Mouse (Mus musculus) adrenal gland, adult 8-10 months (tissue): ENCODE measurements around the gene Slc25a39. TPM values are rescaled to one million over a fixed set of nuclear protein-coding genes. Genes with fewer than 3 reads are reported as not detected.
"Not testable (repeated sequence)": the region's sequence is repeated elsewhere in the genome, so short reads cannot be mapped to it uniquely, and the experiment has no call there.

Experiments
- DNase-seq: peaks from one replicate; pipeline ENCODE4 v3.0.0; 2022
- total RNA-seq, 4 experiments: library from RNA; stranded (reverse); gene quantifications; 2 replicates each; pipeline ENCODE4 v1.2.4; 2022

Gene Slc25a39
- total RNA-seq, 4 experiments from 2014 or later = 343 to 469 (median 379) TPM

DNA sequence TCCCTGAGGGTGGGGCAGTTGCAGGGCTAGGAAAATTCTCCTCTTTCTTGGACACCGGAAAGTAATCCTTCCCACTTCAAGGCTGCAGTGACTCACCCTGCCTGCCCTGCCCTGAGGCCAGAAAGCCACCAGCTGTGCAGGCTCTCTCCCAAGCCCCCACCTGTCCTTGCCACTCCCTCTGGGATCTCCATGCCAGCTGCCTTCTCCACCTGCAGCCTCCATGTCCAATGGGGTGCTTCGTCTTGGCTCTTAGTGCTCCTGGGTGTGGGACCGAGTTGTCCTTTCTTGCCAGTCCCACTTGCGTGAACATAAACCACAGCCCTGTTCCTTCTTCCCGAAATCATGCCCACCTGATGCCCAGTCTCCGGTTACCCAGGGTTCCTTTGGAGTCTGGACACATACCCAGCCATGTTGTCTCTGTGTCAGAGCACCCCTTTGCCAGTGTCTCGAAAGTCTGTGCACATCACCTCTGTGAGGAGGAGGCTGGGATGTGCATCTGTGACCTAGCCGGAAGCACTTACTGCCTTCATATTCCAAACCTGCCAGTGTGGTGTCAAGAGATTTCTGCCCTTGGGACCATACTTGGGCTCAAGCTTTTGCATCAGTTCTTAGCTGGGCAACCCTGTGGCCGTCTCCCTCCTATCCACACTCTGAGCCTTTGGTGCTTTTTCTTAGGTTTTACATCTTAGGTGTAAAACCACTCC, 13.2 kb downstream of the Slc25a39 start:
- no peak for DNase-seq

DNA sequence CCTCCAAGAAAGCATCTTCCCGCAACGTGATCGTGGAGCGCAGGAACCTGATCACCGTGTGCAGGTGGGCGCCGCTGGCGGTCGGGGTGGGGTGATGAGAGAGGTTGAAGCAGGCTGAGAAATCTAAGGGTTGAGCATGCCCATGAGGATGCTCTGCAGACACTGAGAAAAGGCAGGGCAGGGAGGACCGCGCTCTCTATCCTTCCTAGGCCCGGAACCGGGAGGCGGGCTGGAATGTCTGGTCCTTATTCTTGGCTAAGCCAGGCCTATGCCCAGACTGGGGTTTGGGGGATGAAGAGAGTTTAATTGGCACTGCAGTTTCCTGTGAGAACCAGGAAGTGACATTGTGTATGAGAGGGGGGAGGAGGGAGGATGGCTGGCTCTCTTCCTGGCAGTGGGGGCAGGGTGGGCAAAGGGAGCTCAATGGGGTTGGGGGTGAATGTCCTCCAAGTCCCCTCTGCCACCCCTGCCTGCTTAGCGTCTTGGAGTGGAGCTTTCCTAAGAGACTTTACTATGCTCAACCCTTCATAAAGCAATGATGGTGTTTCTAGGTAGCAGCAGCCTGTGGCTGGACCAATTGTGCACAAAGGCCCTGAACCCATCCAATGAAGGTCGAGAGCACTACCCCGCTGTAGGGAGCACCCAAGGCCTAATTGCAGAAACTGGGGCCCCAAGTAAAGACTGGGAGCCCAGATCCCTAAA, 13.9 kb downstream of the Slc25a39 start:
- no peak for DNase-seq

DNA sequence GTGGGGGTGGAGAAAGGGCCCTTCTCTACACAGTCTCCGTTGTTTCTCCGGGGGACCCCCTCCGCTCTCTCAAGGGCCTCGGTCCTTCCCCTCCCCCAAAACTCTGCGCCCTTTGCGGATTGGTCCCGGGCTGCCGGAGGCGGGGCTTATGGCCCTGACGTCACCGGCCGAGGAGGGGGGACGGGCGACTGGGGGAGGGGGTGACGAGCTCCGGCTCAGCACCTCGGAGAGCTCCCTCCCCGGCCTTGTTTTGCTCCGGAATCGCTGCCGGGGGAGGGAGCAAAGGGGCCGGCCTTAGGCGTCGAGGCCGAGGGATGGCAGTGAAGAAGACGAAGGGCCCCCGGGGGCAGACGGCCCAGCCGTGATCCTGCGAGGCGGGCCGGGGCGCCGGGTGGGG, 14.5 kb downstream of the Slc25a39 start, which contains the start of gene Rundc3a:
Rundc3a (plus strand) TSS at position 166 of the 397 bp plus-strand sequence.
- DNase-seq = peak; percentile 85

DNA sequence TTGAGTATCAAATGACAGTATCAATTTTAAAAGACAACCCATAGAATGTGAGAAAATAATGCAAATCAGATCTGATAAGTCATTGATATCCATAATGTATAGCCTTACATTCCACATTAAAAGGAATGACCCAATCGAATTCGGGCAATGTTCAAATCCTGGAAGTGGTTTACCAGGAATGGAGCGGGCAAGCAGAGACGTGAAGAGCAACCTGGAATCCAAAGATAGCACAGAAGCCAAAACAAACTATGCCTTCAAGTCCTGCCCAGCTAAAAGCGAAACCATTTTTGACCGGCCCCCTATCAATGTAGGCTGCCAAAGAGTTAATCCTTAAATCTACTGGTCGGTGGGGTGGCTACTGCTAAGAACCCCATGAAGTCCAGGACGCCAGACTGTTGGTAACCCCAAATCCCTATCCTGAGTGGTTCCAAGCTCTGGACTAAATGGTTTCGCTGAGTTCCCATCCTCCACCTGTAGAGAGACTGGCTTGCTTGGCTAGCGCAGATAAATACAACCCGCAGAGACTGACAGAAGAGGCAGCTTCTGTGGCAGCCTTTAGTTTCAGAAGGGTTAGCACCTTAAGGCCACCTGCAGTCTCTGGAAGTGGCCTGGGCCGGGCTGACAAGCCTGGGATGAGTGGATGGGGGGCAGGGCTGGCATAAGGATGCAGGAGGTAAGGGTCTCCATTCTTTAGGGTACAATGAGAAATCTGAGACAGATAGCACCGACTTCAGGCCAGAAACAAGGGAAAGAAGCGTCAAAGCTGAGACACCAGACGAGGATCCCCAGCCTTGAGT, 15.1 kb downstream of the Slc25a39 start:
- no peak for DNase-seq

DNA sequence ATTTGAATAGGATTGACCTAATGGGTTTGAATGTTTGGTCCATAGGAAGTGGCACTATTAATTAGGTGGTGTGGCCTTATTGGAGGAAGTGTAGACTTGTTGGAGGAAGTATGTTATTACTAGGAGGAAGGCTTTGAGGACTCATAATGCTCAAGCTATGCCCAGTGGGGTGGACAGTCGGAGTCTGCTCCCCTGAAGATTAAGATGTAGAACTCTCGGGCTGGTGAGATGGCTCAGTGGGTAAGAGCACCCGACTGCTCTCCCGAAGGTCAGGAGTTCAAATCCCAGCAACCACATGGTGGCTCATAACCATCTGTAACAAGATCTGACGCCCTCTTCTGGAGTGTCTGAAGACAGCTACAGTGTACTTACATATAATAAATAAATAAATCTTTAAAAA, 18.3 kb downstream of the Slc25a39 start:
- DNase-seq = not testable (repeated sequence)

DNA sequence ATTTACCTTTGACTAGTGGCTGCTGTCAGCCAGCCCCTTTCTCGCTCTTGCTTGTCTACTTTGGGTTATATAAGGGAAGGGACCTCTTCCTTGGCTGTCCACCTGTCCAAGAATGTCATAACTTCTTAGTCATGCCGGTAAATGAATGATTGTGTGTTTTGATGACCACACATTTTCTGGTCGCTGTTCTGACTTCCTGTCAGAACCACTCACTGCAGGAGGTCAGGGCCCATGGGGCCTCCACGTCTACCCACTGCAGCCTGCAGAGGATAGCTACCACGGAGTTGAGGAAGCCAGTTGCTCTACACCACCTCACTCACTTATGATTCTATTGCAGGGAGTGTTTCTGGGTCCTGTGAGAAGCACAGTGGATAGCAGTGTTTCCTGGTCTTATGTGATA, 21.6 kb downstream of the Slc25a39 start:
- no peak for DNase-seq

DNA sequence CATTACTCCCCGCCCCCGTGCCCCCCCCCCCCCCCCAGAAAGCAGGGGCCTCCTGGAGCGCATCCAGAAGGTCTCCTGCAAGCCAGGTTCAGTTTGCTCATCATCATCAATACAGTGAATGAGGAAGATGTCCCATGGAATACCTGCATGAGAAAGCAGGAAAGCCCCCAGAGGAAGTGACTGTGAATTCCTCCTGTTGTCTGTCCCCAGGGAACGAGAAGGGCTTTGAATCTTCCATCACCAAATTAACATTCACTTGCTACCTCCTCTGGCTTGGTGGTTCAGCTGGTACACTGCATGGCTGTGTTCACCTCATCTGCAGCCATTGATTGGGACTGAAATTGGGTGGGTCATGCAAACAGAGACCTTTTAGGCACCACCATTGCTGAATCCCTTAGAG, 22.7 kb downstream of the Slc25a39 start:
- DNase-seq = no peak

DNA sequence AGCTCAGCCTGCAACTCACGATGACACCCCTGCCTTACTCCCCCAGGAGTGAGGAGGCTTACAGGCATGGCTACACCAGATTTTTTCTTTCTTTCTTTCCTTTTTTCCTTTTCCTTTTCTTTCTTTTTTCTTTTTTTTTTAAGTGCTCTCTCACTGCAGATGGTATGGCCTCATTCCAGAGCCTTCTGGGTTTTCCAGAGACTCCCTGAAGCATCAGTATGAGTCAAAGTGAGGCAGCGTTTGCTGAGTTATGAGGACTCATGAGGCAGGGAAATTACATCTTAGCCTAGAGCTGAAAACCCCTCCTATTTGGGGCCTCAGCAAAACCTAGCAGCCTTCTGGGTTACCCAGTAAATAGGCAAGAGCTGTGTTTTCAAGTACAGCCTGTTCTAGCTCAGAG, 23.3 kb downstream of the Slc25a39 start:
- no peak for DNase-seq

DNA sequence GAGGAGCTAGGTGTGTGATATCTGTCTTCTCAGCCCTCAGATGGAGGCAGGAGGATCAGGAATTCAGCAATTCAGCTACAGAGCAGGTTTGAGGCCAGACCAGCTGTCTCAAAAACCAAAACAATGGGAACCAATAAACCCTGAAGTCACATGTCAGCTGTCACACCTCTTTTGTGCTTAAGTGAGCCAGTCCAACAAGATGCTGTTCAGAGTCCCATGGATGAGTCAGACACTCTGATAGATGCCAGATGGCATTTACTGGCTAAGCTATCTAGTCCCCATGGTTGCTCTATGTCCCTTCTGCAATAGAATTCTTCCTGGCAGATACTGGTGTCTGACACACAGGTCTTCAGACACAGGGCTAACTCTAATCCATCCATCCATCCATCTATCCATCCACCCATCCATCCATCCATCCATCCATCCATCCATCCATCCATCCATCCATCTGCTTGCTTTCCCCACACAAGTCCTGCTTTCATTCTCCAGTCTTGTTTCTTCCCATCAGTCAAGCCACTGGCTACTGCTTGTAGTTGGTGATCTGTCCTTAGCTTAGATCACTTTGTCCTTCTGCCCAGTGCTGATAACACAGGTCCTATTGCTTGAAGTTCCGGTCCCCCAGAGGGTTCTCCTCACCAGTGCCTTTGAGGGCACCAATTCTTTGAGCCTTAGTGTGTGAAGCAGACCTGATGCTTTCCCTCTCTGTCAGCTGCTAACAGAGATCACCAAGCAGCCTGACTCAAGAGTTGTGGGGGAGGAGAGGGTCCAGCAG, 24.2 kb downstream of the Slc25a39 start:
- no peak for DNase-seq

DNA sequence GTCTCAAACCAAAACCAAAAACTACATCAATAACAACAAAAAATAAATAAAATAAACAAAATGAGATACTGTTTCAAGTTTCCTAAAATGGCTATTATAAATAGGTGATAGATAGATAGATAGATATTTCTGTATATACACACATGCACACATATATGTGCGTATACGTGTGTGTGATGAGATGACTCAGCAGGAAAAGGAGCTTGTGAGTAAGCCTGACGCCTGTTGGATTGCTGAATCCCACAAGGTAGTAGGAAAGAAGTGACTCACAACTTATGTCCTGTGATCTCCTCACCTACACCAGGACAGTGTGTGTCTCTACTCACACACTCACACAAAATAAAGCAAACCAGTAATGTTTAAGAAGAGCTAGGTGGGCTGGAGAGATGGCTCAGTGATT, 25.0 kb downstream of the Slc25a39 start:
- no peak for DNase-seq

DNA sequence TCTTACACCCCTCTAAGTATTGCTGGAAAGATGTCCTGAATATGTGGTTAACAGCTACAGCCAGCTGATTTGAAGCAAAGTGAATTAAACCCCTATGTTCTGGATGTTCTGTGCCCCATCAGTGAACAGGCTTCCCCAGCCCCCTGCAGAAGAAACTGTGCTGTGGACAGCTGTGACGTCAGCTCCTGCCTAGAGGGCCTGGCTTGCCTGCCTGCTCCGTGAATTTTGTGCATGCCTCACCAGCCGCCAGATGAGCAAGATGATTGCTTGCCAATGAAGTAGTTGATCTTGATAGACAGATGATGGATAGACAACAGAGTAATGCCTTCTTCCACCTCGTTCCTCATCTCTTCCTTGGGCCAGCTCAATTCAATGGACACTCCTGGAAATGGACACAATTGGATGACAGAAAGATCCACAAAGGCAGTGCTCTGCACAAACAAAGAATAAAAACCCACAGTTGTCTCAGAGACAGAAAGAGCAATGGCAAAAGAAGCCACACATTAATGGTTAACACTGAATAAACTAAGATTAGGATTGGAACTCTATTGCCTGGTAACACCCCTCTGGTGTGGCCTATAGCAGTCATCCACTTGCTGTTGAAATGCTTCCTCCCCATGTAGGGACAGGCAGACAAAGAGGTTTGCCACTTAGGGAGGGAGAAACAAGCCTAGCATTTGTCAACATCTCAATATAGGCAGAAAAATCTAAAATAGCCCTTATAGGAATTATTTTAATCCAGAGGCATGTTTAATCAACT, 26.2 kb downstream of the Slc25a39 start:
- no peak for DNase-seq

DNA sequence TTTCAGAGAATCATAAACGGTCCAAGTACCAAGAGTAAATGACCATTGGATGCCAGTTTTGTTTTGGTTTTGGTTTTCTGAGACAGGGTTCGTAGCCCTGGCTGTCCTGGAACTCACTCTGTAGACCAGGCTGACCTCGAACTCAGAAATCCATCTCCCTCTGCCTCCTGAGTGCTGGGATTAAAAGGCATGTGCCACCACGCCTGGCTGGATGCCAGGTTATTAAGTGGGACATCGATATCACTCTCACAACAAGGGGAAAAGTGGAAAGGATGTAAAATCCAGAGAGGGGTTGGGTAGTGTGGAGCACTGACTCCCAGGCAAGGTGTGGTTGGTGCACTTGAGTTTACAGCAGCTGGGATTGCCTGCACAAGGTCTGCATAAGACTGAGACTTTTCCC, 27.7 kb downstream of the Slc25a39 start:
- no peak for DNase-seq

DNA sequence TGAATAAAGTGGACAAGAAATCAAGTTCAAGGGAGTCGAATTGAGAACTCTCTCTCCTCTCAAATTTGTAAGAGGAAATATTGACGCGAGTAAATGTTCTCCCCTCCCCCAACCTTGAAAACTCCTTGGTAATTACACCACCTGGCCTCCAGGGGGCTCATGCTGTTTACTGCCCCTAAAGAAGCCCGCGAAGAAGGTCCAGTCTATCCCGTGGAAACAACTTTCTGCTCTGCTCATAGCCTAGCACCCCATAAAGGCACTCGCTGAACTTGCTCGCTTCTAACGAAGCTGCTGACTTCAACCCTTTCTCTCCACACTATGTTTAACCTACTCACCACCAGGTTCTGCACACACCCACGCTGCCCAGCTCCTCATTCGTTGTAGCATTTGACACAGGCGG, 30.6 kb downstream of the Slc25a39 start:
- DNase-seq = no peak

DNA sequence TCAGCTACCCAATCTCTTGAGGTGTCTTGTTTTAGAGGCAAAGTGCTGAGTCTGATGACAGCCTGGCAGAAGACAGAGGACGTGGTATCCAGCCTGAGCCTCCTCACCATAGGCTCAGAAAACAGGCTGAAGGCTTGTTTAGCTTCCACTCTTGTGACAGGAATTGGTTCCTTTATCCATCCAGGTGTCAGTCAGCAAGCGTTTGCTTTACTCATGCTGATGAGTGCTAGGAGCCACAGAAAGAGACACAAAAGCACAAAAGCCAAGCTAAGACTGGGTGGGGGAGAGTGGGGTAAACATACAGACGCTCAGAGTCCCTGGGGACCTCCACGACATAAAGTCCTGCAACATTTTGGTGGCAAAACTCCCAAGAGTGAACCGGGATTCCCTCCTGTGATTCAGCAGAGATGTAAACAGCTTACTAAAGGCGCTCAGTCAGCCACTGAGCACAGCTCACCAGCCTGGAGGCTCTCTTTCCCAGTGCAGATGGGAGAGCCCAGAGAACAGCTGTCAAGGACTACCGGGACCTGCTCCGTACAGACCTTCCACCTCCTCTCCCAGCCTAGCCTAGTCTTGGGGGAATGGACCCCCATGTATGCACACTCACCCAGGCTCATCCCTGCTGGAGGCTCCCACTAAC, 31.4 kb downstream of the Slc25a39 start:
- DNase-seq = no peak

DNA sequence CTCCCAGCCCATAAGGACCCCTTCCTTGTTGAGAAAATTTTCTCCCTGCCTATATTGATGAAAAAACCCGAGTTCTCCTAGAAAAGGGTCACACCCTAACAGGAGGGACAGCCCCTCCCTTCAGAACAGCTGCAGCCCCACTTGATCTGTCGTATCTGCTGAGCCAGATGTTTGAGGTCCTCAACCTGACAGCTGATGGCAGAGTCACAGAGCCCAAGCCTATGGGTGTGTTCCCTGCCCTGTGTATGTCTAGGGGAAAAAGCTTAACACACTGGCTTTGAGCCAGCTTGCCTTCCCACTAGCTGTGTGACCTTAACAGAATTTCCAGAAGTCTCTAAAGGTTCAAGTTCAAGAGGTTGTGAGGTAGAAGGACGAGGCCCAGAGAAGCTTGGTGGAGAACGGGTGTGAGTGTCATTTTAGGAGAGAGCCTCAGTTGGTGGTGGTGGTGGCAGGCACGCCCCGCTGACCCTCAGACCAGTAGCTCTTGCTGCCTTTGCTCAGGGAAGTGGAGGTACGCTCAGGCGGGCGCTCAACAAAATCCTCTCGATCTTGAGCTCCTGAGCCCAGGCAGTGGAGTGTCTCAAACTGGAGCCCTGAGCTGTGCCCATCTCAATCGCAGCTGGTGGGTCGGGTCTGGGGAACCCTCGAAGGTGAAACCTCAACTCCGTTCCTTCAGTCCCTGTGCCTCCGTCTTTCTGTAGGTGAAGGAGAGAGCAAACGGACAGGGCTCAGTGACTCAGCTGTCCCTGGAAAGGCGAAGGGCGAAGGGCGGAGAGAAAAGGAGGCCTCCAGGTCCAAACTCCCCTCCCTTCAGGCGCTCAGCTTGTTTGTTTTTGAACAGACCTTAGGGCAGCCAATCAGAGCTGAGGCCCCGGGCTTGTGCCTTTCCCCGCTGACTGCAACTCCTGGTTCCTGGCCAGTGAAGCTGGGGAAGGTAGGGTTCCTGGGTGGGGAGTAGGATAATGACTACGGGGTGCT, 32.3 kb downstream of the Slc25a39 start:
- peak; percentile 89 for DNase-seq

DNA sequence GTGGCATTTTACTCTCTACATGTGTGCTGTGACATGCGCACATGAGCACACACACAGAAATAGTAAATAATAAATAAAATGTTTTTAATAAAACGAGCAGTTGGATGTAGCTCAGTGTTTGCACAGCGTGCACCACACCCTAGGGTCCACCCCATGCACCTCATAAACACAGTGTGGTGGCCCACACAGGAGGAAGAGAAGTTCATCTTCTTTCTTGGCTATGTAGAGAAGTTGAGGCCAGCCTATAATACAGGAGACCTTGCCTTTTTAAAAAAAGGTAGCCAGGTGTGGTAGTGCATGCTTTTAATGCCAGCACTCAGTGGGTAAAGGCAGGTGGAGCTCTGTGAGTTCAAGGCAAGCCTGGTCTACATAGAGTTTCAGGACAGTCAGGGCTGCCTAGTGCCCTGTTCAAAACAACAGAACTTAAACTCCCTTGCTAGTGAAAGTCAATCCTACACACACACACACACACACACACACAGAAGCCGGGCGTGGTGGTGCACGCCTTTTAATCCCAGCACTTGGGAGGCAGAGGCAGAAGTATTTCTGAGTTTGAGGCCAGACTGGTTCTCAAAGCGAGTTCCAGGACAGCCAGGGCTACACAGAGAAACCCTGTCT, 33.5 kb downstream of the Slc25a39 start:
- DNase-seq = no peak

DNA sequence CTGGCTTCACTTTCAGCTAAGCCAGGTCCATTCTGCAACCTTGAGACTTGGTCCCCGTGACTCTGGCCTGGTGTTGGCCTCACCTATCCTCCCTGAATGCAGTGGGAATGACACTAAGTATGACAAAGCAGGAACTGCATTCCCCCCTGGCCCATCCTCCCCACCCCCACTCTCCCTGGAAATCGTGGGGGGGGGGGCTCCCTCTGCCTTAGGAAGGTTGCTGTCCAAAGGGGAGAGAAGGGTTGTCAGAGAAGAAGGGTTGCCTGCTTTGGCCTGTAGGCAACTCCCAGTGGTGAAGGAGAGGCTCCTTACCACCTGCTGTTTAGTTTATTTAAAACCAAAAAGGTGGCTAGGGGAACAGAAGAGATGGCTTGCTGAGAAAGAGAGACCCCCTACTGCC, 34.1 kb downstream of the Slc25a39 start:
- DNase-seq = no peak

DNA sequence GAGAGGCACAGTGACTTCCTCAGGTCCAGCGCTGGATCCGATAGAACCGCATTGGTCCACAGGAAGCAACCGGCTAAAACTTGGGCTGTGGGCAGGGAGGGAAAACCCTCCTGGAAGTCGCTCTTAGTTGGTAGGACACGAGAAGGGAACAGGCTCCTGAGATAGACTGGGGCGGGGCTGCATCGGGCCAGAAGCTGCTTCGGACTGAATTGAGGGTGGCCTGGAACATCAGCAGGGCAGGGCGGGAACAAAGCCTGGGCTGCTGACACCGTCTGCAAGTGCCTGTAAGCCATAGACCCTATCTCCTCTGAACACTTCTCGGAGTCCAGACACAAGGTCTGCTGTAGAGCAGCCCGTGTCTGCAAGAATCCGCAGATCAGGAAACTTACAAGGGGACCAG, 34.8 kb downstream of the Slc25a39 start:
- no peak for DNase-seq

DNA sequence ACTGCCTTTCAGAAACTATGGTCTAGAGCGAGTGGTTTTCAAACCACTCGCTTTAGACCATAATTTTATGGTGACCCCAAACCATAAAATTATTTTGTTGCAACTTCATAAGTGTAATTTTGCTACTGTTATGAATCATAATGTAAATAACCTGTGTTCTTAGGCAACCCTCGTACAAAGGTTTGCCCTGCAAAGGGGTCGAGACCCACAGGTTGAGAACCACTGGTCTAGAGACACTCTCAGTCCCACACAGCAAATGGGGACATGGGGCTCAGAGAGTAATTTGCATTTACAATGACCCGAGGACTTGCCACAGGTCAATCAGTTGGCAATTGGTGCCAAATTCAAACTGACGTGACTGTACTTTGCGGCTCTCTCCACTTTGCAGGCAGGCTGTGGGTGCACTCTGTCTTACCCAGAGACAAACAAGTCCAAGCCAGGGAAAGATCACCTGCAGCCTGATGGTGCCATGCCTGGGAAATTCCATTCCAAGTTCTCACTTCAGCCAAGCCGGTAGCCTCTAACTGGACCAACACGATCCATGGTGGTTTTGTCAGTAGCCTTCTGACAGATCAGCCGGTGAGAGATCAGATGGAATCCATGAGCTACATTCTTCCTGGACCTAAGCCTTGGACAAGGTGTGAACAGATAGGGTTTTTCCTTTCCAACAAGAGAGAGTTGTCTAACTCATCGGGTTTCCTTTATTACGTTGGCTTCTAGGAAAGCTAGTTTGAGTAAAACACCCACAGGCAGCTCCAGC, 35.6 kb downstream of the Slc25a39 start:
- no peak for DNase-seq
